In genomic region chr10:41015654-41016053, GRCm38 (mm10) we compare ENCODE assay signal across 8 mouse cellular contexts. TPM values are rescaled to one million over a fixed set of nuclear protein-coding genes. Genes with fewer than 3 reads are reported as not detected.
A peak's percentile ranks its signal among the peaks of the same experiment; 100 is the strongest.
DNase-seq lines count a peak whose midpoint lies in the region; ATAC-seq and TF ChIP-seq lines count a peak whose summit lies in the region.

No protein-coding gene starts in this region.

- no peak for TF ChIP-seq POLR2A in bone marrow, adult 2 months (IDR thresholded peaks at IDR 0.05; ENCODE audit: borderline replicate concordance, control insufficient read depth, low read depth, low read length)
- no peak for TF ChIP-seq POLR2A in limb, embryonic 14.5 days (IDR thresholded peaks at IDR 0.05; ENCODE audit: borderline replicate concordance, extremely low read depth, insufficient read depth, insufficient read length)

- H3K9ac ChIP-seq in intestine, postnatal 0 days (ENCODE audit: low read depth, low read length), result no peak overlapping the region
- H3K9ac ChIP-seq in intestine, embryonic 15.5 days, result no peak overlapping the region
- H3K9ac ChIP-seq in limb, embryonic 14.5 days (ENCODE audit: low read depth, low read length, severe bottlenecking), result no peak overlapping the region

- DNase-seq in kidney, adult 9 months, result peak; percentile 60
- peak; percentile 11 for DNase-seq in limb, embryonic 14.5 days (ENCODE audit: low spot score)
- DNase-seq in neural tube, embryonic 10.5 days (ENCODE audit: extremely low spot score, low spot score), result peak; percentile 69
- peak; percentile 71 for DNase-seq in thymus, postnatal 4 days

- no peak overlapping the region for H3K4me2 ChIP-seq in intestine, postnatal 0 days (replicated peaks; ENCODE audit: low read depth)
- no peak overlapping the region for H3K4me2 ChIP-seq in intestine, embryonic 15.5 days (replicated peaks)
- H3K4me2 ChIP-seq in limb, embryonic 14.5 days (replicated peaks; ENCODE audit: low read depth, low read length, severe bottlenecking), result no peak overlapping the region

- peak; percentile 83 for TF ChIP-seq CTCF in intestine, postnatal 0 days (IDR thresholded peaks at IDR 0.05; ENCODE audit: low read depth)
- TF ChIP-seq CTCF in bone marrow, adult 2 months (IDR thresholded peaks at IDR 0.05; ENCODE audit: control insufficient read depth, insufficient read depth, low read length), result peak; percentile 46

- no peak for ATAC-seq in intestine, postnatal 0 days
- ATAC-seq in intestine, embryonic 15.5 days, result no peak
- ATAC-seq in erythroid progenitor cell, adult 5-6 weeks (replicated peaks; ENCODE audit: low FRiP score, poor library complexity, severe bottlenecking), result peak; percentile 71
- no peak for ATAC-seq in limb, embryonic 14.5 days (ENCODE audit: low FRiP score, low read depth)

- no peak overlapping the region for H3K4me3 ChIP-seq in intestine, postnatal 0 days (ENCODE audit: low read depth, low read length)
- no peak overlapping the region for H3K4me3 ChIP-seq in intestine, embryonic 15.5 days (replicated peaks)
- H3K4me3 ChIP-seq in bone marrow, adult 2 months (replicated peaks; ENCODE audit: control insufficient read depth, low read depth, low read length), result no peak overlapping the region
- H3K4me3 ChIP-seq in limb, embryonic 14.5 days (replicated peaks; ENCODE audit: low read length), result no peak overlapping the region

- no peaks in the 10 kb centered on the region for H3K9me3 ChIP-seq in intestine, postnatal 0 days (ENCODE audit: control insufficient read depth)
- H3K9me3 ChIP-seq in intestine, embryonic 15.5 days, result no peaks in the 10 kb centered on the region
- no peaks in the 10 kb centered on the region for H3K9me3 ChIP-seq in limb, embryonic 14.5 days (ENCODE audit: control insufficient read depth, low read length)

- 34% methylated on average over 4 of the region's 4 CpGs for WGBS in intestine, postnatal 0 days
- 31% methylated on average over 4 of the region's 4 CpGs for WGBS in intestine, embryonic 15.5 days
- WGBS in bone marrow, adult 2 months, result 22% methylated on average over 4 of the region's 4 CpGs
- WGBS in limb, embryonic 14.5 days, result 34% methylated on average over 4 of the region's 4 CpGs

- no peaks in the 10 kb centered on the region for H3K27me3 ChIP-seq in intestine, postnatal 0 days (replicated peaks; ENCODE audit: control insufficient read depth, insufficient read depth, low read length)
- no peaks in the 10 kb centered on the region for H3K27me3 ChIP-seq in intestine, embryonic 15.5 days (replicated peaks)
- no peaks in the 10 kb centered on the region for H3K27me3 ChIP-seq in limb, embryonic 14.5 days (ENCODE audit: control insufficient read depth, insufficient read depth, low read length)

- H3K4me1 ChIP-seq in intestine, postnatal 0 days (replicated peaks; ENCODE audit: control insufficient read depth, insufficient read depth, low read length), result no peaks in the 10 kb centered on the region
- no peaks in the 10 kb centered on the region for H3K4me1 ChIP-seq in intestine, embryonic 15.5 days (replicated peaks)
- no peaks in the 10 kb centered on the region for H3K4me1 ChIP-seq in bone marrow, adult 2 months (ENCODE audit: control insufficient read depth, insufficient read depth, low read length)
- no peaks in the 10 kb centered on the region for H3K4me1 ChIP-seq in limb, embryonic 14.5 days (ENCODE audit: control insufficient read depth, insufficient read depth, low read length)

- no peak overlapping the region for H3K27ac ChIP-seq in intestine, postnatal 0 days (ENCODE audit: low read depth, low read length)
- H3K27ac ChIP-seq in intestine, embryonic 15.5 days, result no peak overlapping the region
- no peak overlapping the region for H3K27ac ChIP-seq in bone marrow, adult 2 months (ENCODE audit: control insufficient read depth, insufficient read depth, low read depth, low read length, poor library complexity)
- H3K27ac ChIP-seq in limb, embryonic 14.5 days (replicated peaks; ENCODE audit: low read depth, low read length), result no peak overlapping the region

- H3K36me3 ChIP-seq in intestine, postnatal 0 days (ENCODE audit: control insufficient read depth, insufficient read depth), result no peaks in the 10 kb centered on the region
- H3K36me3 ChIP-seq in intestine, embryonic 15.5 days, result no peaks in the 10 kb centered on the region
- H3K36me3 ChIP-seq in limb, embryonic 14.5 days (ENCODE audit: control insufficient read depth, insufficient read depth, low read length), result no peaks in the 10 kb centered on the region

RNA-seq across cellular contexts. Expression of gene Gpr6, which starts 56.4 kb away (rescaled TPM):
- polyA plus RNA-seq in intestine, postnatal 0 days (2015; fragmentation: Nextera tagmentation; extraction: Ambion mirVana), result not detected in 2 replicates
- not detected in 2 replicates for polyA plus RNA-seq in intestine, embryonic 15.5 days (2015; fragmentation: Nextera tagmentation; extraction: Ambion mirVana)
- not detected in 2 replicates for polyA plus RNA-seq in bone marrow, adult 2 months (2011; ENCODE audit: insufficient read depth, insufficient read length, low replicate concordance, missing spikeins)
- total RNA-seq in erythroid progenitor cell, adult 5-6 weeks (2015; ENCODE audit: low replicate concordance), result not detected in 2 replicates
- not detected in 2 replicates for total RNA-seq in erythroid progenitor cell, adult 5-6 weeks (2017; ENCODE audit: low replicate concordance)
- not detected in 2 replicates for polyA plus RNA-seq in limb, embryonic 14.5 days (2012; rRNA removed)
- not detected in 2 replicates for polyA plus RNA-seq in limb, embryonic 14.5 days (2014; fragmentation: Nextera tagmentation; extraction: Ambion mirVana)

Comparison
In these comparisons a context has a peak if more than half of its experiments do, and no peak if none do; other contexts are left out.
1. DNase-seq: peak in every context shown above with its lines; median percentile 71 in thymus, postnatal 4 days; 69 in neural tube, embryonic 10.5 days; 60 in kidney, adult 9 months; 11 in limb, embryonic 14.5 days.